Mouse (Mus musculus) gastrocnemius, postnatal 10 days (tissue): ENCODE results near the gene Higd1a. TPM values are rescaled to one million over a fixed set of nuclear protein-coding genes. Genes with fewer than 3 reads are reported as not detected.

Experiments used
- DNase-seq: peaks from one replicate; pipeline ENCODE4 v3.0.0; 2021; ENCODE audit warnings: mixed read lengths
- total RNA-seq, 2 experiments: library from RNA; stranded (reverse); gene quantifications; 2 replicates each; pipeline ENCODE4 v1.2.3; 2021

Gene Higd1a
- total RNA-seq, 2 experiments from 2014 or later = 75.4 to 98.1 TPM

DNA sequence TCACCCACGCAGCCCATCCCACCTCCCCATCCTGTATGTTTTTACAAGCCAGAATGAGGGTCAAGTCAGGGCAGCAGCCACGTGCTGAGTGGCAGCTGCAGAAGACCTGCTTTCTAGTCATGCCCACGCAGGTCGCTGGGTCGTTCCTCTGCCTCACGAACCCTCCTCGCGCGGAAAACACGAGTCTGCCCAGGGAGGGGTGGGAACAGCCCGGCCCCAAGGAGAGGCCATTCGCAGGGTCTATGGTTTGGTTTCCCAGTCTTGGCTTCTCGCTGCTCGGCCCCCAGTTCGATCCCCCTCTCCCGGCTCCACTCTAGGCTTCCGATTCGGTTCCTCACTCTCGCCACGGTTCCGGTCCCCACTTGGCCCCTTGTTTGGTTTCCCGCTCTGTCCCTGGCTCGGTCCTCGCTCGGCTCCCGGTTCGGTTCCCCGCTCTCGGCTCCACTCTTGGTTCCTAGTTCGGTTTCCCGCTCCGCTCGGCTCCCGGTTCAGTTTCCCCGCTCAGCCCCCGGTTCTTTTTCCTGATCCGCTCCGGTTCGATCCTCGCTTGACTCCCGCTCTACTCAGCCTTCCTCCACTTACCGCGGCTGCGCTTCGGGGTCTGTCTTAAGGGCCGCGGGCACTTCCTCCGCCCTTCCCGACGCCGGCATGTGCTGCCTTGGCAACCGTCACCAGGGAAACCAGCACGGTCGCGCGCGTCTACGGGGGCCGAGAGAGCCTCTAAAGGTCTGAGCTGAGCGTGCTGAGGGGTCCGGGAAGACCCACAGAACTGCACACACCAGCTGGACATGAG lies 19.1 kb downstream of the Higd1a start, which contains the start of gene Ccdc13:
TSS of gene Ccdc13 (minus strand) at position 633 of the 793 bp plus-strand sequence.
- peak; percentile 74 for DNase-seq

DNA sequence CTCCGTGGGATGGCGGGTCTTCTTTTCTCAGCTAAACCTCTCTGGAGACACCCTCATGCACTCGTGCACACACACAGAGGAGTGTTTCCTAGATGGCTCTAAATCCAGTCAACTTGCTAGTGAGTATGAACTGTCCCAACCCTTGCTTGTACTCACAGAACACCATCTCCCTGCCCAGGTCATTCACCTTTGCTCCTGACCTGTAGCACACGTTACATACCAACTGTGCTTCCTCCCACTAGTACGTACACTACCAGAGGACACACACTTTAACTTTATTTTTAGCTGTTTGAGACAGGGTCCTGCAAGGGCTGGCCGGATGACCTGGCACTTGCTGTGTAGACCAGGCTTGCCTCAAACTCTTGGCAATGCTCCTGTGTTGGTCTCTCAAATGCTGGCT lies 20.2 kb downstream of the Higd1a start:
- no peak for DNase-seq

DNA sequence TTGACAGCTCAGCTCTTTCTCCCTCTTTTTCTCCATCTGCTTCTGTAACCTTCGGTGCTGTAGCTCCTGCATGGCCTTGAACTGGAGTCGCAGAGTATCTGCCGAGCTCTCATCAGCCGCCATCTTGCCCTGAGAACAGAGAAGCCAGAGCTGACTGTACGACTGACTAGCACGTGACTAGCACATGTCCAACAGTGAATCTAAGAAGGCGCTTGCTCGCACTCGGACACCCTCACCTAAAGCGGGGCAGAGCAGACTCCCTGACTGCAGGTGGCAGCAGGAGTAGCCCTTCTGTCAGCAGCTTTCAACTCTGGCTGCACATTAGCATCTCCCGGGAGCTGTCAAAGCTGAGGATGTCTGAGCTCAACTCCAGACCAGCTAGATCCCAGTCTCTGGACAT lies 24.3 kb downstream of the Higd1a start:
- DNase-seq = no peak

DNA sequence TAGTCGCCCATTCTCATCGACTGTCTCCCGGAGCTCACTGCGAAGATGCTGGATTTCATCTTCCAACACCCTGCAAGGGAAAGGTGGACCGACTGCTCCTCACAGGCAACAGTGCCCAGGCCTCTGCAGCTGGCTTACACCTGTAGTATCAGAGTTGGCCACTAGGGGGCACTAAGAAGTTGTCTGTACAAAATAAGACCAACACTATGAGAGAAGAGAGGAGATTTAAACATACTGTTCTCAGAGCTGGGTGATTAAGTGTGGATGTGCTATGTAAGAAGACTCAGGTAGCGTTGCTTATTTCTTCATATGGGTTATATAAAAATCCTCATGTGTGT lies 27.2 kb downstream of the Higd1a start:
- DNase-seq = peak; percentile 85

DNA sequence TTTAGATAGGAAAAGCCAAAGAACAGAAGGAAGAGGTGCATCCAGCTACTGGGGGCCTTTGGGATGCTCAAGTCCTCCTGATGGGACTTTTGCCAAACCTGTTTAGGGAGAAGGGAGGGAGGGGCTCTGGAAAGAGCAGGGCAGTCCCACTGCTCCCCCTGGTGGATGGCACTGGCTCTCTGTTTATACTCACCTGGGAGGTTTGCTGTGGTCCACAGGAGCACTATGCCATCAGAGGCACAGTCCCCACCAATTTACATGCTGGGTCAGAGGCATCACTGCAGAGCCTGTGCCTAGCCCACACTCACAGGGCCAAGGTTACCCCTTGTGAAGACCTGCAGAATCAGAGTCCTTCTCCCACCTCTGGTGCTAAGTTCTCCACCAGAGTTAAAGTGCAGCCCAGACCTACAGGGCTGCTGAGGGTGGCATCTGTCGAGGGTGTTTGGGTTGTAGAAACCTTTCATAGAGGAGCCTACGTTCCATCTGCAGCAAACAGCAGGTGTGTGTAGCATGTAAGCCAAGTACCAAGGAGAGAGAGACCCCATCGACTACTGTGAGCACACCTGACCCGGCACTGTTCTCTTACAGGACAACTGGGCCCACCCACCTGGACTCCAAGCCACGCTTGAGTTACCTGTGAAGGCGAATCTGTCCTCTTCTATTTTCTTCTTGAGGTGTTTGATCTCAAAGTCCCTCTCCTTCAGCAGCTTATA lies 27.8 kb downstream of the Higd1a start:
- peak; percentile 58 for DNase-seq

DNA sequence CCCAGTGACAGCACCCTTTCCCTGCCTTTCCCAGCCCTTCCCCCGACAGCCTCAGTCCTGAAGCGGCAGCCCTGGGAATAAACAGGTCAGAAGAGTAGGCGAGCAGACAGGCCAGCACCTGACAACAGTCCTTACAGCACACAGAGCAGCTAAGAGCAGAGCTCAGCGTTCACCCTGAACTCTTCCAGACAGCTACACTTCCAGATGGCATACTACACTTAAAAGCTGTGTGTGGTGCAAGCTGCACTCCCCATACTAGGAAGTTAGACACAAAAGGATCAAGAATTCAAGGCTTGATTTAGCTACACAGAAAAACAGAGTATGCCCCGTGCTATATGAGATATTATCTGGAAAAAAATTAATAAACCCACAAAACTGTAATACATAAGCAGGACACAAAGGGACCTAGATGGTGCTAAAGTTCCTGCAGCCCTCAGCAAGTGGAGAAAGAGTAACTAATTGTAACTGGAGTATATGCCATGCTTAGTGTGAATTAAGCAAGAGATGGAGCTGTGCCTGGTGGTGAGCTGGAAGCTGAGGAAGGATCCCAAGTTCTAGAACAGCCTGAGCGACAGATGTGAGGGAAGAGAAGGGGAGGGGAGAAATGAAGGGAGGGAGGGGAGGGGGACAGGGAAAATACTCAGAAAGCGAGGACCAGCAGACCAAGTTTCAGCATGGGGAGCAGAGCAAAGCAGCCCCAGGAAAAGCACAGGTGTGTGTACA lies 28.7 kb downstream of the Higd1a start:
- DNase-seq = no peak

DNA sequence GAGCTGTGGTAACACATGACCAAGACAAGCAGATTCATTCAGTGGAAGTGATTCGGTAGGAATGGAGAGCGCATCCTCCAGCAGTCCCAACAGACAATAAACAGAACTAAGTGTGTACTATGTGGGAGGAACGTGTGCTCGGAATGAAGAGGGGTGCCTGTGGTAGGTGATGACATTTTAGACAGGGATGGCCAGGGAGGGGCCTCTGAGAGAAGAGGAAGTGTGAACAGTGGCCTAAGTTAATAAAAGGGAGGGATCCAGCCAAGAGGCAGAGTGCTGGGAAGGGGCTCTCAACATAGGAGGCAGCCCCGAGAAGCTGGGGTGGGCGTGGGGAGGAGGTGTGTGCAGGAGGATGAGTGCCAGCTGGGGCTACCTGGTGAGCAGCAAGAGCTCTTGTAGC lies 29.8 kb downstream of the Higd1a start:
- no peak for DNase-seq

DNA sequence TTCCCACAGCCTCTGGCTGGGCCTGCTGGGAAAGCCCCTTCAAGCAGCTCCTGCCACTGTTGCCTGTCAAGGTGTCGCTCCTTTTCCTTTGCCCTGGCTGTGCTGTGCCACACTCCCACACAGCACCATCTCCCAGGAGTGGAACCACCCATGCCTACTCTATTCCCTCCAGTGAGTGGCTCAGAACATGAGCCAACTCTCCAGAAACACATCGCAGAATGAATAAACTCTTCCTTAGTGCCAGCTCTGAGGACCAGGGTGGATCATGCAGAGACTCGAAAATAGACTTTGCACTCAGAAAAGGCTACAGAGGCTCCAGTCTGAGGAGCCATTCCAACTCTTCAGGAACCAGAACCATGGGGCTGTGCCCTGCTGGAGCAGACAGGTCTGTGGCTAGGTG lies 31.8 kb downstream of the Higd1a start:
- no peak for DNase-seq

DNA sequence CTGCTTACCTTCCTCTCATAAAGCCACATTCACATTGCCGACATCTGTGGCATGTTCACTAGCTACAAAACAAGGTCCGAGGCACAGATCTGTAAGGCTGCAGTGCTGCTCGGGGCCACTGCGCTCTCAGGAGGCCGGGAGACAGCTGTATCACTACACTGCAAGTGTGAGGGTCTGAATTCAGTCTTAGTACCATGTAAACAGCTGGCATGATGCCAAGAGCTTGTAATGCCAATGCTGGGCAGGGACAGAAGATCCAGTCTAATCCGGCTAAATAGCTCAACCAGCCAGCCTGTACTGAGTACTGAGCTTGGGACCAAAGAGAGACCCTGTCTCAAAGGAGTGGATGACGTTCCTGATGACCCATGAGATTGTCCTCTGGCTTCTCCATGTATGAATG lies 34.2 kb downstream of the Higd1a start:
- no peak for DNase-seq

DNA sequence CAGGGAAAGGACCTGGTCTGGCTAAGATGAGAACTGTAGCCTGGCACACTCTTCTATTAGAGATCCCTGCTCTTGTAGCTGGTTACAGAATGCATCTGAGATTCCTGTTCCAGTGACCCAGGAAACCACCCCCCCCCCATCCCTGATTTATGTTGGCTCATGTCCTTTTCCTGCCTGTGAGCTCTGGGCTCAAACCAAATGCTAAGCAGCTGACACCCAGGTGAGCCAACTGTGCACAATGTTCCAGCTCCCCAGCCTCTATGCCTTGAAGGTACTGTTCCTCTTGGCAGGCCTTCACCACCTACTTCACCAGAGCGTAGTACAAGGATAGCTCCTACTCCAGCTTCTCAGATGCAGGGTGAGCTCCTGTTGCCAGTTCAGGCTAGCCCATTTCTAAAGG lies 35.1 kb downstream of the Higd1a start:
- no peak for DNase-seq

DNA sequence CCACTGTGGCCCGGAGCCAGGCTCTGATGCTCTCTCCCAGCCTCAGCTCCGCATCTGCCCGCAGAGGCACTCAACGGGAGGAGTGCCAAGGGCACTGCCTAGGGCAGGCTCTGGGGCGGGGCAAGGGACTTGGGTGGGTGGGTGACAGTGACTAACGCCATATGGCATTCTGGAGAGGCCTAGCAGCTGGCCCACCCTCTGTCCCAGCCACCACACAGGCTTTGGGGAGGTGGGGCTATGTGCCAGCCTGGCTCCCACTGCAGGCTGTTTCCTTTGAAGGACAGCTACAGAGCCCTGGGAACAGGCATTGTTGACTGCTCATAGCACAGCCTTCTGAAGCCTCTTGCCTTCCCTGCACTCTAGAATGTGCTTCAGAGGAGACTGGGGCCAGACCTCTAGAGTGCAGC lies 35.6 kb downstream of the Higd1a start:
- DNase-seq = no peak

DNA sequence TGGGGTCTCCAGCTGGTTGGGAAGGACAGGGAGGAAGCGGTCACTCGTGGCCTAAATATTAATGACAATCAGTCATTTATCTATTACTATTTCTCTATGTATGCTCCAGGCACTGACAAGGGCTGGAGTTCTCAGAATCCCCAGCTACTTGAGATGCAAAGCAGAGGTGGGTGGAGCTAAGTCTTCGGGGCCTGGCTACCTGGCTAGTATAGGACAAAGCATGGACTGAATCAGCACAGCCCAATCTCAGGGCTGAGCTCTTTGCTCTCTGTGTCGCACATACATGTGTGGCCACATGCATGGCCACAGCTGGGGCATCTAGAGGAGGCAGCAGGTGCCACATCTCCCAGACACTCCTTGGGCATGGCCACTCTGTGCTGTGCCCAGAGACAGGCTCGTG lies 37.4 kb downstream of the Higd1a start:
- DNase-seq = no peak

DNA sequence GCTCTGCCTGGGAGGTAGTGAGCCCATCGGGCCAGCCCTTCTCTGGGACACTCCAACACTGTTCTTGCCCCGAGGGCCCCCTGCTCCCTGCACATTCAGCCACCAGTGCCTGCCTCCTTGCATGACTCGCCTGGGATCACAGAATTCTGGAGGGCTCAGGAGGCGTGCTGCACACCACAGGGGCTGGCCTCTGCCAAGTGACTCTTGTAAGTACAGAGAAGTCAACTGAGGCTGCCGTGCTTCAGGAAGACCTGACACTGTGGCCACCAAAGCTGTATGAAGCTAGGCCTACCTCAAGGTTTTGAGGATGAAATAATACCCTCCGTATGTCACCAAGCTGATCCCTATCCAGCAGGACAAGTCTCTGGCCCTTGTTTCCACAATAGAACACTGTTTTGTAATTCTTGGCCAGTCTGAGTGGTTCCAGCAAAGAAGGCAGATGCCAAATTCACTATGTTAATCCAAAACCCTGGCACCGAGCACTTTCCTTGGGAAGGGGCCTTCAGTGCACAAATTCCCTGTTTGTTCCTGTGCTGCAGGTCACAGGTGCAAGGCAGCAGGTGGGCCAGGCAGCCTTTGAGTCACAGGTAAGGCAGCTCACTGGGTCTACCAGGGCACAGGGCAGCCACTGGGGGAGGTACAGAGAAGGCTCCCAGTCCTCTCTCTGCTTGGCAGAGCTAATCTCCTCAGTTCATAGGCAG lies 38.2 kb downstream of the Higd1a start:
- DNase-seq = no peak

DNA sequence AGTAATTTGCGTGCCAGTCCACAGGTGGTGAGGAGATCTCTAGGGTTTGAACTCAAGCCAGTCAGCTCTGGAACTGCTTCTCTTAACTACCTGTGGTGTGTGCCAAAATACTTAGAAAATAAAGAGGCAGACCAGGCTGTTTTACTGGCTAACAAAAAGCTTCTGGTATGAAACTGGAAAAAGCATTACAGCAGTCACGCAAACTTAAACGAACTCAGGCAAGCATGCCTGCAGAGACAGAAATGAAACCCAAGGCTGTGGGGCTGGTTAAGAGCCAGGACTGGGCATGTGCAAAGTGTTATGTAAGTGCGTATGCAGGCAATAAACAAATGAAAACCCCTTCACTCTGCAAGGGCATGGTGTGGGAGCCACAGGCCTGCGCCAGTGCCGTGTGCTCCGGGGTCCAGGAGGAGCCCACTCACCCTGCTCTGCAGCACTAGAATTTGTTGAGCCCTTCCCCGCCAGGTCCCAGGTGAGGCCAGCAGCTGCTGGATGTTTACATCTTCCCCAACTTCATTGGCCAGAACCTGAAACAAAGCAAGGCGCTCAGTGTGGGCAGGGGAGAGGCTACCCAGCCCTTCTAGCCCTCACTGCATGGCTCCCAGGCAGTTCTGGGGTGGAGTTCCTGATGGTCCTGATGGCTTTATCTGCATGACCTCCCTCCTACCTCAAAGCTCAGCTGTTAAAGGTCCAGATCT lies 38.9 kb downstream of the Higd1a start:
- no peak for DNase-seq

DNA sequence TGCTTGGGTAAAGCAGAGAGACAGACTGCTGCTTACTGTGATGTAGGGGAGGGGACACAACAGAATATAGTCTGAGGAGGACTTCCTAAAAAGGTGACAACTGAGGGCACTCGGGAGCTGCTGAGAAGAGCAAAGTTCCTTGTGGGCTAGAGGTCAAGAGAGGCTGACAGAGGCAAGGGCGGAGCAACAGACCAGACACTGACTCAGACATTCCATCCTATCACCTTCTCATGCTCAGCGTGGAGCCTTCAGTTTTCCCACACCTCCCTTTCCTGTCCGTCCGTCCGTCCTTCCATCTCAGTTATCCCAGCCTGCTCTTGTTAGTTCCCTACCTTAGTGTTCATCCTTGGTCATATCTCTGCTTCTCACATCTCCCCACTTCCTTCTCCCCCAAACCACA lies 43.0 kb downstream of the Higd1a start:
- no peak for DNase-seq

DNA sequence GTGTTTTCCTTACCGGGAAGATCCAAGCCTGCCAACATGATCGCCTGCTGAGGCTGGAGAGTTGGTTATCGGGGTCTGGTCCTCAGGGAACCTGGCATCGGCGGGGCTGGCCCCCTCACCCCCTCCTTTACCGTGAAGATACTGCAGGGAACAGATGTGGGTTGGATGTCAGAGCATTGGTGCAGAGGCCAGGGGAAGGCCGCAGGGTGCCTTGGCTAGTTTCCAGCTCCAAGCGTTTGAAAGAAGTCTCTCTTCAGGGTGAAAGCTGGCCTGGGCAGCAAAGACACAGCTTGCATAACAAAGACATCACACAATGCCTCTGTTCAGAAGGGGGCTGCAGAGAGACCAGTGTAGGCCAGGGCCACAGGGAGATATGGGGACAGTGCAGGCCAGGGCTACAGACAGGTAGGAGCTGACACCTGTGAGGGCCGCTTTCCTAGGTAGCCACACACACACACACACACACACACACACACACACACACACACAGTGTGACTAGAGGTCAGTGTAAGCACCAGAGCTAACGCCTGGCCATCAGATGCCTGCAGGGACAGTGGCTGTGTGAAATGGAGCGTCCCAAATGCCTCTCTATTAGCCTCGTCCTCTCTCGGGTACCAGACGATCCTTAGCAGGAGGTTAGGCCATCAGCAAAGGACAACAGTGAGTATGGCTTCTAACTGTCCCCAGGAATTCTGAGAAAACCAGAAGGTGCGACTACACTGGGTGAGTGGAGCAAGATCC lies 47.9 kb downstream of the Higd1a start:
- no peak for DNase-seq

DNA sequence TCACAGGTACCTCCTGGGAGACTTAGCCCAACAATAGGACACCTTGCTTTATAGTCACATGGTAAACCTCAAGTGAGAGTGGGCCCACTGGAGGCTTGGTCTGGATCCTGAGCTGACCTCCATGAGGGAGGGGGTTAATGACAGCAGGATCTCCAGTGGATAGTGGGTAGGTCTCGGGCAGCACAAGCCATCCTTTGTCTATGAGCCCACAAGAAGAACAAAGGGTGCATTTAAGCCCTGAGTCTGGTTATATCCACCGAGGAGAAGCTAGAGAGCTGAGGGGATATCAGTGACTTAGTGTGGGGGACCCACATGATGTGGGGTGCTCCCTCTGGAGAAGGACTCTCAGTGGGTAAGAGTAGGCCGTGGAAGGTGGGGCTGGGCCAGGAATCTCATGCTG lies 49.7 kb downstream of the Higd1a start:
- DNase-seq = no peak

DNA sequence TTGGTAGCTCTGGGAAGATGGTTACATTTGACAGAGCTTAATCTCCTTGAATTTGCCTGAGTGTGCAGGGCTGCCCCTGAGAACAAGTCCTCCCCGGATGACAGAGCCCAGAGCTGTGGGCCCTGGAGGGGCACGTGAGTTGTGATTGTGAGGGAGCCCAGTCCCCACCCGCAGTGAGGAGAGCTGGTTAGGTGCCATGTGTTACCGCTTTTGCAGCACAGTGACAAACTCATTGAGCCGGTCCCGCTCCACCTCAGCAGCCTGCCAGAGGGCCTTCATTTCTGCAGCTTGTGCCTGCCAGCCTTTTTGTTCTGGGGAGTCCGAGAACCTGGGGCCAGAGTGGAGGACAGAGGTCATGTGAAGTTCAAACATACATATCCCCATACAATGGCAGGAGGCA lies 50.2 kb downstream of the Higd1a start:
- DNase-seq = no peak

DNA sequence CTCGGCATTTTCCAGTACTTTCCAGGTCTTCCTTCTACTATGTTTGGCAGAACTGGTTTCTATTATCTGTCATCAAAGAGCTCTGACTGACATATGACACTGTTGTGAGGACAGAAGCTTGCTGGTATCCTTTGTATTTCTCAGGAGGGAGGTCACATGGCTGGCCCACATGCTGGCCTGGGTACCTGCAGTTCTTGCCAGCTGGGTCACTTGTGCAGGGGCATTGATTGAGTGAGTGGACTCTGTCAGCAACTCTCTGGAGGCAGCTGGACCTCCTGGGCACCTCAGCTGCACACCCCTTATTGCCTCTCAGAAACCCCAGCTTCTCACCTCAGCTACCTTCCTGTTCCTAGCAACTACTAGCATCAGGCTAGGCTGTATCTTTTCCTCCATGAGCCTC lies 50.6 kb downstream of the Higd1a start:
- no peak for DNase-seq

DNA sequence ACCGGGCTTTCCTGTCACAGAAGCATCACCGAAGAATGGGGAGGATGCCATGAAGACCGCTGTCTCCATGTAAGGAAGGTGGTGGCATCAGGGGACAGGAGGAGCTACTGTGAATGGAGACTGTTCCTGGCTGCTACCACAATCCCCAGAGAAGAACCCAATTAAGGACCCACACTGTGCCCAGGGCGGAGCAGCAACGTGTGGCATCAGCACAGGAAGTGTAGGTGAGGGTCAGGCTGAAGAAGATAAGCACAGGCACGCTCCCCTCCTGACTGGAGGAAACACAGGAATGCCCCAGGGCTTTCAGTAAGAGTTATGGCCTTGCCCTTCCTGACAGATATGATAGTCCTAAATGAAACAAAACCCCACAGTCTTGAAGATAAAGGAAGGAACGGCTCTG lies 55.4 kb downstream of the Higd1a start:
- DNase-seq = no peak

DNA sequence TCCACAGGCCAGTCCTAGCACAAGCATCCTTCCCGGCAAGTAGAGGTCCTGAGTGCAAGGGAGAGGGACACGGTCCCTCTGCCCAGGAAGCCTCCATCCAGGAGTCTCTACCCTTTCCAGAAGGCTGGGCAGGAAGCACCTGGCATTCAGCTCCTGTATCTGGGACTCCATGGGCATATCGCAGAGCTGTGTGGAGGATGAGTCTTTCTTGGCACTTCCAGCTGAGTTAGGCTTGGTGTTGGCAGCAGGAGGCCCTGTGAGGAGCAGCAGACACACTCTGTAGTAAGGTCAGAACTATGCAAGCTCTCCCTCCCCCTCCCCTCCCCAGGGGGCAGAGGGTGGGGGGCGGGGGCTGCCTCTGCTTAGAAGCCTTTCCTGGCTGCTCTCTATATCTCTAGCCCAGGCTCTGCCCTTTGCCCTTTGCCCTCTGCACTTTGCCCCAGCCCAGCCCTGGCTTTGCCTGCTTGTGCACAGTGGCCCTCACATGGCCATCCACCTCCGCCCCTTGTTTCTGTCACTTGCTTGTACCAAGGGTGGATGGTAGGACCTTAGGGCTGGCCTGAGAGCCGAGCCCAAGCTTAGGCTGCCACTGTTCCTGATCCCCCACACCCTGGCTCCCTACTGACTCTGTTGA lies 59.2 kb downstream of the Higd1a start:
- no peak for DNase-seq
